ENCODE assay signal across 12 mouse cellular contexts in genomic region chr4:62698521-62698920, GRCm38 (mm10).
DNase-seq lines count a peak whose midpoint lies in the region; ATAC-seq lines count a peak whose summit lies in the region.
"Had no signal": no experiment of that assay in that cellular context is flagged by ENCODE, and none has a peak within 500 bp of the region (broad histone marks: within the 10 kb centered on the region; RNA-seq: fewer than 3 reads in every experiment).

No protein-coding gene starts in this region.

- peak; percentile 0 for DNase-seq in adrenal gland, postnatal 25 days
- no peak for DNase-seq in adrenal gland, adult 8-10 months
- no peak for DNase-seq in heart, postnatal 36 days
- no peak for DNase-seq in right cerebral cortex, postnatal 25 days
- DNase-seq: adrenal gland, postnatal 14 days; kidney, adult 2 months; right cerebral cortex, postnatal 14 days had no signal

- no peak overlapping the region for H3K4me3 ChIP-seq in heart, embryonic 13.5 days
- H3K4me3 ChIP-seq in midbrain, embryonic 13.5 days (replicated peaks), result no peak overlapping the region
- no peak overlapping the region for H3K4me3 ChIP-seq in midbrain, embryonic 16.5 days (ENCODE audit: low read depth, low read length)
- H3K4me3 ChIP-seq: midbrain, embryonic 15.5 days had no signal

- 56% methylated on average over 3 of the region's 3 CpGs for WGBS in heart, embryonic 13.5 days
- 67% methylated on average over 3 of the region's 3 CpGs for WGBS in midbrain, embryonic 13.5 days
- 67% methylated on average over 3 of the region's 3 CpGs for WGBS in midbrain, embryonic 16.5 days

- peaks cover 32% of the 10 kb centered on the region for H3K27me3 ChIP-seq in heart, embryonic 13.5 days (replicated peaks)
- H3K27me3 ChIP-seq in midbrain, embryonic 13.5 days, result no peaks in the 10 kb centered on the region
- no peaks in the 10 kb centered on the region for H3K27me3 ChIP-seq in midbrain, embryonic 16.5 days (ENCODE audit: control insufficient read depth, insufficient read depth, low read depth, low read length)
- H3K27me3 ChIP-seq: midbrain, embryonic 15.5 days had no signal

- peak overlapping the region; percentile 83 for H3K27ac ChIP-seq in heart, embryonic 13.5 days (replicated peaks)
- peak overlapping the region; percentile 25; the same call in 1 of the 2 replicates for H3K27ac ChIP-seq in midbrain, embryonic 13.5 days
- H3K27ac ChIP-seq in midbrain, embryonic 16.5 days (ENCODE audit: low read length), result no peak overlapping the region

- no peak overlapping the region for H3K4me2 ChIP-seq in heart, embryonic 13.5 days
- H3K4me2 ChIP-seq in midbrain, embryonic 13.5 days (replicated peaks), result no peak overlapping the region
- no peak overlapping the region for H3K4me2 ChIP-seq in midbrain, embryonic 16.5 days (ENCODE audit: low read length)

- no peak for ATAC-seq in heart, embryonic 13.5 days (ENCODE audit: extremely low read depth, insufficient number of reproducible peaks, low FRiP score, low TSS enrichment)
- no peak for ATAC-seq in midbrain, embryonic 13.5 days
- no peak for ATAC-seq in midbrain, embryonic 16.5 days
- ATAC-seq in megakaryocyte, adult 5-6 weeks (ENCODE audit: poor library complexity, severe bottlenecking), result no peak

- peaks cover 81% of the 10 kb centered on the region for H3K4me1 ChIP-seq in heart, embryonic 13.5 days
- H3K4me1 ChIP-seq in midbrain, embryonic 13.5 days (replicated peaks), result peaks cover 64% of the 10 kb centered on the region
- H3K4me1 ChIP-seq in midbrain, embryonic 16.5 days (ENCODE audit: control insufficient read depth, insufficient read depth, low read length), result peaks cover 29% of the 10 kb centered on the region

- H3K36me3 ChIP-seq in heart, embryonic 13.5 days, result peaks cover 33% of the 10 kb centered on the region
- H3K36me3 ChIP-seq in midbrain, embryonic 13.5 days, result peaks cover 47% of the 10 kb centered on the region
- peaks cover 14% of the 10 kb centered on the region for H3K36me3 ChIP-seq in midbrain, embryonic 16.5 days (ENCODE audit: control insufficient read depth, insufficient read depth, low read length)

- H3K9me3 ChIP-seq in heart, embryonic 13.5 days, result no peaks in the 10 kb centered on the region
- no peaks in the 10 kb centered on the region for H3K9me3 ChIP-seq in midbrain, embryonic 13.5 days
- no peaks in the 10 kb centered on the region for H3K9me3 ChIP-seq in midbrain, embryonic 16.5 days (replicated peaks; ENCODE audit: control insufficient read depth, low read length, poor library complexity, severe bottlenecking)
- H3K9me3 ChIP-seq: midbrain, embryonic 15.5 days had no signal

- intact Hi-C loops in heart, postnatal 36 days (cut with DNase I), result loop anchor here (2.0 to 5.0 kb wide), 2 partner anchors 34 to 36 kb away; no protein-coding TSS in a partner anchor

- H3K9ac ChIP-seq in heart, embryonic 13.5 days, result 0 out of 2 replicates have a peak overlapping the region, but pooled peaks have one; percentile 33
- no peak overlapping the region for H3K9ac ChIP-seq in midbrain, embryonic 13.5 days (replicated peaks)
- no peak overlapping the region for H3K9ac ChIP-seq in midbrain, embryonic 16.5 days (ENCODE audit: low read depth, low read length)
- H3K9ac ChIP-seq: midbrain, embryonic 15.5 days had no signal
